24 mouse cellular contexts compared by ENCODE assay signal in genomic region chr12:31317670-31318408, GRCm38 (mm10). TPM values are rescaled to one million over a fixed set of nuclear protein-coding genes. Genes with fewer than 3 reads are reported as not detected.
DNase-seq lines count a peak whose midpoint lies in the region; ATAC-seq and TF ChIP-seq lines count a peak whose summit lies in the region.
"Had no signal": no experiment of that assay in that cellular context is flagged by ENCODE, and none has a peak within 500 bp of the region (broad histone marks: within the 10 kb centered on the region; RNA-seq: fewer than 3 reads in every experiment).

No protein-coding gene starts in this region.

- ATAC-seq in heart, embryonic 16.5 days (replicated peaks; ENCODE audit: extremely low read depth, insufficient read depth, low FRiP score), result no peak
- ATAC-seq in kidney, embryonic 16.5 days (ENCODE audit: low FRiP score, low TSS enrichment), result 0 out of 2 replicates have a peak, but pooled peaks have one; percentile 31
- 0 out of 2 replicates have a peak, but pooled peaks have one; percentile 15 for ATAC-seq in hindbrain, postnatal 0 days
- no peak for ATAC-seq in megakaryocyte progenitor cell, adult 5-6 weeks (replicated peaks; ENCODE audit: poor library complexity)
- ATAC-seq: CD4-positive, CD25-positive, alpha-beta regulatory T cell, adult 4 months; inflammation-experienced regulatory T-cells, adult 6 months had no signal

- H3K27me3 ChIP-seq in heart, adult 2 months (ENCODE audit: control insufficient read depth, insufficient read depth, low read length), result no peaks in the 10 kb centered on the region
- H3K27me3 ChIP-seq in heart, embryonic 16.5 days (ENCODE audit: control insufficient read depth, insufficient read depth, low read length), result no peaks in the 10 kb centered on the region
- no peaks in the 10 kb centered on the region for H3K27me3 ChIP-seq in kidney, embryonic 16.5 days (ENCODE audit: insufficient read depth, low read length)
- H3K27me3 ChIP-seq in hindbrain, postnatal 0 days (ENCODE audit: insufficient read depth, low read length), result no peaks in the 10 kb centered on the region
- H3K27me3 ChIP-seq: forebrain, embryonic 12.5 days; kidney, embryonic 15.5 days; stomach, embryonic 15.5 days had no signal

- DNase-seq in heart, adult 11 months, result peak; percentile 92
- DNase-seq in heart, adult 2 months, result no peak
- DNase-seq in heart, postnatal 14 days, result no peak
- no peak for DNase-seq in kidney, adult 8-10 months
- DNase-seq in hindbrain, postnatal 0 days (ENCODE audit: low spot score), result no peak
- DNase-seq: cerebellum, adult 8-10 months; gastrocnemius, postnatal 10 days; kidney, adult 11 months; layer of hippocampus, postnatal 36 days; liver; lung, adult 2 months; lung, postnatal 14 days; right cerebral cortex, postnatal 25 days had no signal

- no peak for TF ChIP-seq CTCF in heart, adult 2 months (IDR thresholded peaks at IDR 0.05)
- TF ChIP-seq CTCF in hindbrain, postnatal 0 days (IDR thresholded peaks at IDR 0.05; ENCODE audit: low read depth), result no peak

- TF ChIP-seq POLR2A in heart, adult 2 months (IDR thresholded peaks at IDR 0.05; ENCODE audit: insufficient read depth, low read depth, low read length), result no peak

- 0 out of 2 replicates have a peak, but pooled peaks cover 3% of the 10 kb centered on the region for H3K9me3 ChIP-seq in heart, embryonic 16.5 days (replicated peaks; ENCODE audit: control insufficient read depth, low read length)
- no peaks in the 10 kb centered on the region for H3K9me3 ChIP-seq in kidney, embryonic 16.5 days (ENCODE audit: low read length)
- H3K9me3 ChIP-seq in hindbrain, postnatal 0 days (ENCODE audit: low read length), result no peaks in the 10 kb centered on the region
- H3K9me3 ChIP-seq: forebrain, embryonic 12.5 days; kidney, embryonic 15.5 days; stomach, embryonic 15.5 days had no signal

- no peaks in the 10 kb centered on the region; the same call in 1 of the 2 replicates for H3K79me2 ChIP-seq in heart, adult 2 months (replicated peaks; ENCODE audit: control insufficient read depth, insufficient read depth, low read length)

- H3K4me3 ChIP-seq in heart, adult 2 months, result no peak overlapping the region
- no peak overlapping the region for H3K4me3 ChIP-seq in heart, embryonic 16.5 days (ENCODE audit: low read length)
- no peak overlapping the region for H3K4me3 ChIP-seq in kidney, embryonic 16.5 days (ENCODE audit: low read length)
- H3K4me3 ChIP-seq in hindbrain, postnatal 0 days (ENCODE audit: low read length), result no peak overlapping the region
- H3K4me3 ChIP-seq: erythroblast, embryonic 14.5 days; forebrain, embryonic 12.5 days; kidney, embryonic 15.5 days; stomach, embryonic 15.5 days had no signal

- H3K27ac ChIP-seq in heart, adult 2 months, result no peak overlapping the region
- H3K27ac ChIP-seq in heart, embryonic 16.5 days (ENCODE audit: low read length), result peak overlapping the region; percentile 67
- no peak overlapping the region for H3K27ac ChIP-seq in kidney, embryonic 16.5 days (ENCODE audit: low read length)
- no peak overlapping the region for H3K27ac ChIP-seq in hindbrain, postnatal 0 days
- H3K27ac ChIP-seq: forebrain, embryonic 12.5 days; kidney, embryonic 15.5 days; liver, embryonic 14.5 days; stomach, embryonic 15.5 days had no signal

- H3K9ac ChIP-seq in heart, adult 2 months (ENCODE audit: low read depth, low read length), result no peak overlapping the region
- H3K9ac ChIP-seq in heart, embryonic 16.5 days (ENCODE audit: low read length), result no peak overlapping the region
- H3K9ac ChIP-seq in kidney, embryonic 16.5 days (replicated peaks; ENCODE audit: low read length), result no peak overlapping the region
- no peak overlapping the region for H3K9ac ChIP-seq in hindbrain, postnatal 0 days (replicated peaks; ENCODE audit: low read length)
- H3K9ac ChIP-seq: forebrain, embryonic 12.5 days; kidney, embryonic 15.5 days; liver, embryonic 14.5 days; stomach, embryonic 15.5 days had no signal

- H3K4me1 ChIP-seq in heart, adult 2 months (ENCODE audit: control insufficient read depth, insufficient read depth, low read length), result peaks cover 2% of the 10 kb centered on the region
- H3K4me1 ChIP-seq in heart, embryonic 16.5 days (ENCODE audit: control insufficient read depth, insufficient read depth, low read length), result peaks cover 31% of the 10 kb centered on the region
- no peaks in the 10 kb centered on the region for H3K4me1 ChIP-seq in kidney, embryonic 16.5 days (ENCODE audit: insufficient read depth, low read length)
- no peaks in the 10 kb centered on the region for H3K4me1 ChIP-seq in hindbrain, postnatal 0 days (ENCODE audit: insufficient read depth, low read length)
- H3K4me1 ChIP-seq: forebrain, embryonic 12.5 days; kidney, embryonic 15.5 days; stomach, embryonic 15.5 days had no signal

- no peak for TF ChIP-seq EP300 in heart, adult 2 months (IDR thresholded peaks at IDR 0.05; ENCODE audit: insufficient read depth, low read depth, low read length)

- intact Hi-C loops in heart, adult 2 months (cut with DNase I), result no loop called here
- intact Hi-C loops in heart, postnatal 14 days (cut with DNase I), result no loop called here

- no peaks in the 10 kb centered on the region for H3K36me3 ChIP-seq in heart, adult 2 months (ENCODE audit: control insufficient read depth, insufficient read depth, low read length)
- peaks cover 82% of the 10 kb centered on the region for H3K36me3 ChIP-seq in heart, embryonic 16.5 days (ENCODE audit: control insufficient read depth, insufficient read depth)
- H3K36me3 ChIP-seq in kidney, embryonic 16.5 days (ENCODE audit: insufficient read depth, low read length), result peaks cover 84% of the 10 kb centered on the region
- H3K36me3 ChIP-seq in hindbrain, postnatal 0 days (ENCODE audit: insufficient read depth, low read length), result no peaks in the 10 kb centered on the region

- no peak overlapping the region for H3K4me2 ChIP-seq in heart, embryonic 16.5 days (ENCODE audit: low read depth, low read length)
- no peak overlapping the region for H3K4me2 ChIP-seq in kidney, embryonic 16.5 days (replicated peaks; ENCODE audit: low read depth, low read length)
- H3K4me2 ChIP-seq in hindbrain, postnatal 0 days (ENCODE audit: low read depth, low read length), result no peak overlapping the region
- H3K4me2 ChIP-seq: forebrain, embryonic 12.5 days; kidney, embryonic 15.5 days; midbrain, embryonic 11.5 days; stomach, embryonic 15.5 days had no signal

- WGBS in heart, adult 2 months, result 66% methylated on average over 7 of the region's 7 CpGs
- 71% methylated on average over 7 of the region's 7 CpGs for WGBS in heart, embryonic 16.5 days
- WGBS in kidney, embryonic 16.5 days, result 92% methylated on average over 7 of the region's 7 CpGs
- WGBS in hindbrain, postnatal 0 days, result 75% methylated on average over 7 of the region's 7 CpGs

RNA-seq across cellular contexts. Expression of gene Dld, which starts 33.4 kb away (rescaled TPM):
- 100 to 1,000 TPM; 374 to 406 TPM for total RNA-seq in heart, adult 2 months (2021)
- 85.0 and 180 TPM in 2 replicates for polyA plus RNA-seq in heart, adult 2 months (2012; rRNA removed)
- polyA plus RNA-seq in heart, embryonic 16.5 days (2015; fragmentation: Nextera tagmentation; extraction: Ambion mirVana), result 246 and 263 TPM in 2 replicates
- 100 to 1,000 TPM; 382 to 401 TPM for total RNA-seq in heart, postnatal 14 days (2021)
- polyA plus RNA-seq in kidney, embryonic 16.5 days (2015; fragmentation: Nextera tagmentation; extraction: Ambion mirVana), result 147 and 154 TPM in 2 replicates
- 28.4 and 39.5 TPM in 2 replicates for total RNA-seq in hindbrain, postnatal 0 days (2014; rRNA removed)
- 128 and 138 TPM in 2 replicates for polyA plus RNA-seq in hindbrain, postnatal 0 days (2015; fragmentation: Nextera tagmentation; extraction: Ambion mirVana)
- 105 and 114 TPM in 2 replicates for total RNA-seq in megakaryocyte progenitor cell, adult 5-6 weeks (2015)
- total RNA-seq in megakaryocyte progenitor cell, adult 5-6 weeks (2017), result 129 and 149 TPM in 2 replicates

RNA-seq across cellular contexts. Expression of gene Lamb1, which starts 52.8 kb away (rescaled TPM):
- total RNA-seq in heart, adult 2 months (2021), result 10 to 100 TPM; 55.3 to 58.1 TPM
- 25.1 and 44.1 TPM in 2 replicates for polyA plus RNA-seq in heart, adult 2 months (2012; rRNA removed)
- polyA plus RNA-seq in heart, embryonic 16.5 days (2015; fragmentation: Nextera tagmentation; extraction: Ambion mirVana), result 92.1 and 113 TPM in 2 replicates
- 100 to 1,000 TPM; 158 to 162 TPM for total RNA-seq in heart, postnatal 14 days (2021)
- 174 and 175 TPM in 2 replicates for polyA plus RNA-seq in kidney, embryonic 16.5 days (2015; fragmentation: Nextera tagmentation; extraction: Ambion mirVana)
- total RNA-seq in hindbrain, postnatal 0 days (2014; rRNA removed), result 30.9 and 36.0 TPM in 2 replicates
- polyA plus RNA-seq in hindbrain, postnatal 0 days (2015; fragmentation: Nextera tagmentation; extraction: Ambion mirVana), result 11.7 and 12.1 TPM in 2 replicates
- 0.07 TPM in 1 of 2 replicates, not detected in the other for total RNA-seq in megakaryocyte progenitor cell, adult 5-6 weeks (2015)
- total RNA-seq in megakaryocyte progenitor cell, adult 5-6 weeks (2017), result not detected in 2 replicates
- polyA plus RNA-seq: CD4-positive, CD25-positive, alpha-beta regulatory T cell, adult 4 months; inflammation-experienced regulatory T-cells, adult 6 months had no signal

Comparison
In these comparisons a context has a peak if more than half of its experiments do, and no peak if none do; other contexts are left out.
1. ATAC-seq: peak in kidney, embryonic 16.5 days (single experiment) and hindbrain, postnatal 0 days (single experiment); none in heart, embryonic 16.5 days (single experiment) and megakaryocyte progenitor cell, adult 5-6 weeks (single experiment).
2. RNA of gene Lamb1, which starts 52.8 kb away (total RNA-seq): 158 to 162 TPM in heart, postnatal 14 days, 55.3 to 58.1 TPM in heart, adult 2 months and 30.9 to 36.0 TPM in hindbrain, postnatal 0 days; 0.07 TPM in megakaryocyte progenitor cell, adult 5-6 weeks; every median in the first group is over 10 times any median in the second.